Mouse (Mus musculus): ENCODE data around the gene Lpxn. TPM values are rescaled to one million over a fixed set of nuclear protein-coding genes. Genes with fewer than 3 reads are reported as not detected.
A peak's percentile ranks its signal among the peaks of the same experiment; 100 is the strongest.

Lpxn gene
- total RNA-seq, 1 experiment from 2014 or later: 5.2 TPM

DNA sequence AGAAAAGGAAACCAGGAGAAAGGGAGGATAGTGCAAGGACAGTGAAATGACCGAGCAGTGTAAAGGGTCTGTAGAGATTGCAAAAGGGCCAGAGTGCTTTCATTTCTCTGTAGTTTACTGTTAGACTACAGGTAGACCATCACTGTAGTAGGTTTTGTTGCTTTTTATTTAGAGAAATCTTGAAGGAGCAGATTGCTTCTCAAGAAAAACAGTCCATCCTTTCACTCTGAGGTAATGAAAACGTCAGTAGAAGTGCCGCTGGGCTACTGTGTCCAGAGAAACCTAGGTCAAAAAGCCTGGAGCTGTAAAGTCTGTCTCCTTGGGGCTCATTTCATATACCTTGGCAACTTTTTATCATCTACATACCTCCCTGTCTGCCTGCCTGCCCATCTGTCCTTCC is 3.1 kb downstream of the Lpxn start:
- ATAC-seq (replicated peaks in 1 of 2; ENCODE audit: insufficient read depth in 1 of 2, low FRiP score in 2 of 2, low TSS enrichment in 1 of 2, low read depth in 1 of 2, poor library complexity in 2 of 2, severe bottlenecking in 2 of 2): no peak

DNA sequence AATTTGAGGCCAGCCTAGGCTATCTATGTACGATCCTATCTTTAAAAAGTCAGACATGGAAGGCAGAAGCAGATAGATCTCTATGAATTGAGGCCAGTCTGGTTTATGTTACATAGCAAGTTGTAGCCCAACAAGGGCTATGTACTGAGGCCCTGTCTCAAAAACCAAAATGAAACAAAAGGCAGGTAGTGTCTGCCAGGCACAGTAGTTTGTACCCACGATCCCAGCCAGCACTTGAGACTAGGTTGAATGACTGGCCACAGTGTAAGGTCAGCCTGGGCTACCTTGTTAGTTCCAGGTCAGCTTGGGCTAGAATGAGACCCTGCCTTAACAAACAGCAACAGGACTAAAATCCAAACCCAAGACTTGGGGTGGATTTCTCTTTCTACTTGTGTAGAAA is 4.6 kb downstream of the Lpxn start:
- ATAC-seq (replicated peaks in 1 of 2; ENCODE audit: insufficient read depth in 1 of 2, low FRiP score in 2 of 2, low TSS enrichment in 1 of 2, low read depth in 1 of 2, poor library complexity in 2 of 2, severe bottlenecking in 2 of 2): no peak

DNA sequence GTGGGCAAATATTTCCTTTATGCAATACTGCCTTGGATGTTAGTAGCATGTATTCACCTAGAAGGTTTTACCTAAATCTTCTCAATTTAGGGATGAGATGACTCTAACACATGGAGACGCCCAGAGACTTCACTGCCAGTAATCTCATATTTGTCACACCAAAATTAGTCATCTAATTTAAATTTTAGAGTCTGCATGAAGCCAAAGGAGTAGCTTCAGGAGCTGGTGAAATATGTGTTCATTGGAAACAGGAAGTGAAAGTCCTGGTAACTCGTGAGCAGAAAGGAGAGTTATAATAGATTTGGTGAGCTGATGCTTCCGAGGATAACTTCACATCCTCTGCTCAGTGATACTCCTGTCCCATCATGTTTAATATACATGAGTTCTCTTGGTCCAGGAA is 5.1 kb downstream of the Lpxn start:
- no peak for ATAC-seq (replicated peaks in 1 of 2; ENCODE audit: insufficient read depth in 1 of 2, low FRiP score in 2 of 2, low TSS enrichment in 1 of 2, low read depth in 1 of 2, poor library complexity in 2 of 2, severe bottlenecking in 2 of 2)

DNA sequence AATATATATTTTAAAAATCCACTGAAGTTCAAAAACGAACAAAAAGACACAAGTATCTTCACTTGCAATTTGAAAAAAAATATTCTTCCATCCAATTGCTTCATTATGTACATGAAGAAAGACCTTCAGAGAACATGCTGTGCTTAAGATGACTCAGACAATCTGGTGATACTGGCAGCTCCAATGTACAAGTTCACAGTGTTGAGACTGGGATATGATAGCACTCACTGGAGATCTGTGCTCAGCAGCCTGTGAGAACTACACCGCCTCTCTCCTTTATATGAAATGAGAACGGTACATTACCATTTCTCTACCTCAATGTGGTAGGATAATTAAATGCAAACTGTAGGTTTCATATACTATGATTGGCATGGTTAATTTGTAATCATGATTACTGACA is 6.8 kb downstream of the Lpxn start:
- ATAC-seq (replicated peaks in 1 of 2; ENCODE audit: insufficient read depth in 1 of 2, low FRiP score in 2 of 2, low TSS enrichment in 1 of 2, low read depth in 1 of 2, poor library complexity in 2 of 2, severe bottlenecking in 2 of 2): no peak

DNA sequence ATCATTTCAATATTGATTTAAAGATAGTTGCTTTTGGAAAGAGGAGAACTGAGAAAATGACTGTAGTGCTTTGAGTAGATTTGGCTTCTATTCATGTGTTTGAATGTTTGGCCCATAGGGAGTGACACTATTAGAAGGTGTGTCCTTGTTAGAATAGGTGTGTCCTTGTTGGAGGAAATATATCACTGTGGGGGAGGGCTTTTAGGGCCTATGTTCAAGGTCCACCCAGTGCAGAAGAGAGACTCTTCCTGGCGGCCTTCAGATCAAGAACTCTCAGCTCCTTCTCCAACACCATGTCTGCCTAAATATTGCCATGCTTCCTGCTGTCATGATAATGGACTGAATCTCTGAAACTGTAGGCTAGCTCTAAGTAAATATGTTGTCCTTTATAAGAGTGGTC is 8.2 kb downstream of the Lpxn start:
- no peak for ATAC-seq (replicated peaks in 1 of 2; ENCODE audit: insufficient read depth in 1 of 2, low FRiP score in 2 of 2, low TSS enrichment in 1 of 2, low read depth in 1 of 2, poor library complexity in 2 of 2, severe bottlenecking in 2 of 2)

DNA sequence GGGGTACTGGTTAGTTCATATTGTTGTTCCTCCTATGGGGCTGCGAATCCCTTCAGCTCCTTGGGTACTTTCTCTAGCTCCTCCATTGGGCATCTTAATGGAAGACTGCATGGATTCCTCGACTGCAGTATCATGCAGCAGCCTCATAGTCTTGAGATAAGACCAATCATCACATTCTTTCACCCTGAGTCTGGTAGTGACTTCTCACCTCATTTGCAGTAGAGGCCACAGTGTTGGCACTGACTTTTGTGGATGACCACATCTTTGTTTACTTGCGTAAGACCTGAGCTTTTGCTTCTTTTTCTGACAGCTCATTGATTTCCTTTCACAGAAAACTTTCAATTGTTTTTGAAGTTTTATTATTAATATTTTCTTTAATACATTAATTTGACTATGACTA is 9.7 kb downstream of the Lpxn start:
- ATAC-seq (replicated peaks in 1 of 2; ENCODE audit: insufficient read depth in 1 of 2, low FRiP score in 2 of 2, low TSS enrichment in 1 of 2, low read depth in 1 of 2, poor library complexity in 2 of 2, severe bottlenecking in 2 of 2): no peak

DNA sequence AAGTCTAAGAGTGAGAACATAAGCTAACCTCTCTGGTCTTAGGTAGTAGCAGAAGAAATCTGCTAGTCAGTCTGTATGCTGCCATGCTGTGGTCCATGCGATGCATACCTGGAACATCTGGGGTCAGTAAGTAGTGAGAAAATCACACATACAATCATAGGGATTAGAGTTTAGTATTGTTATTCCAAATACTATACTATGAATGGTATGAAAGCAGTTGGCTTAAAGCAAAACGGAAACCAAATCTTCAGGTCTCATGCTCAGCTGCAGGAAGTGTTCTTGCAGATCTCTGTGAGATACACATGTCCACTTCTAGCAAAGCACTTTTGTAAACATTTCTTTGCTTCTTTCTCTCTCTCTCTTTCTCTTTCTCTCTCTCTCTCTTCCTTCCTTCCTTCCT is 10.2 kb downstream of the Lpxn start:
- ATAC-seq (replicated peaks in 1 of 2; ENCODE audit: insufficient read depth in 1 of 2, low FRiP score in 2 of 2, low TSS enrichment in 1 of 2, low read depth in 1 of 2, poor library complexity in 2 of 2, severe bottlenecking in 2 of 2): peak; percentile 64 to 76

DNA sequence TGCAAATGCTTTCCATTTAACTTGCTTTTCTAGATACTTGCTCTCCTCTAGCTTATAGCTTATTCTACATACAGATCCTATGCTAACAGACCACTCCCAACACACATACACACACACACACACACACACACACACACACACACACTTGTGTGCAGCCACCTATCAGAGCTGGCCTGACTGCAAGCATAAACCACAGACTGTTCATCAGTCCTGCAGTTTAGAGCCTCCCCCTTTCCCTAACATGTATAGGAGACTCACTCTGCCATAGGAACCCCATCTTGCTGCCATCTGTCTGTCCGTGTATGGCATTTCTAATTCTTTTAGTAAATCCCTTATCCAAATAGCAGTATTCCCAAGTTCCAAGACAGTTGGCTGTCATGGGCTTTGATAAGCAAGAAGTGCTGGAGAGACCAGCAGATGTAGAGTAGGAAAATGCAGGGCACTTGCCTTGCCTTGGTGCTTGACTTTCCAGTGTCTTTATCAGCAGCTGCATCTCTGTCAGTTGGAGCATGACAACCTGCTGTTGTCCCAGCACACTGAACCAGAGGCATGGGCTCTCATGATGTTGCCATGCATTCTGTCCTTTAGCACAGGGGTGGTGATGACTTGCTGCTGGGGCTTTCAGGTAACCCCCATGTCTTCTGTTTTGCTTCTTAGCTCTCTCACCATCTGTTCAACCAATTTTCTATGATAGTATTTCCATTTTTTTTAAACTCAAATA is 16.8 kb downstream of the Lpxn start:
- ATAC-seq (replicated peaks in 1 of 2; ENCODE audit: insufficient read depth in 1 of 2, low FRiP score in 2 of 2, low TSS enrichment in 1 of 2, low read depth in 1 of 2, poor library complexity in 2 of 2, severe bottlenecking in 2 of 2): no peak

DNA sequence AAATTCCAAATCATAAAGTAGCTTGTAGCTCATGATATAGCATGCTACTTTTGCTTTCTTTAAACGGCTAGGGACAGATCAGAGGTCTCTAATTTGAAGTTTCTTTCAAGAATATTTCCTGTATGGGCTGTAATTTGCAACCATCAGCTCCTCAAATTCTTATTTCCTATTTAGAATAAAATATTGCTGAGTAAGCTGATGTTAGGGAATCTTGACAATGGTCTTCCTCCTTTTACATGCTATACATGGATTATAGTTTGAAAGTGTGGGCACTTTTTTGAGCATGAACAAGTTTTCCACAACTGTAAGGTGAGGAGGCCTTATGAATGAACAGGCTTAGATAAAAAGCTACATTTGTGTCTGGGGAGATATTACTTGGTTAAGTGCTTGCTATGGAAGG is 17.9 kb downstream of the Lpxn start:
- ATAC-seq (replicated peaks in 1 of 2; ENCODE audit: insufficient read depth in 1 of 2, low FRiP score in 2 of 2, low TSS enrichment in 1 of 2, low read depth in 1 of 2, poor library complexity in 2 of 2, severe bottlenecking in 2 of 2): no peak

DNA sequence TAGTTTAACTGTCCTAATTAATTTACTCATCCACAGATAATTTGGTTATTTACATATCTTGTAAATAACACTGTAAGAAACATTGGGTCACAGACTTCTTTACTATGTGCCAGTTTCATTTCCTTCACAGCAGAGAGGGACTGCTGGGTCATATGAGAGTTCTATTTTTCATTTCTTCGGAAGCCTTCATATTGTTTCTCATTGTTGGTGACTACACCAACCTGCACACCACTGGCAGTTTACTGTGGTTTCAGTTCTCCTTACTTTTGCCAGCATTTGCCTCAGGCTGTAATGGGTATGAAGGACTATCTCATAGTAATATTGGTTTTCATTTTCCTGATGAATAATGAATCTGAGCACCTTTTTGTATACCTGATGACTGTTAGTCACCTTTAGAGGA is 22.5 kb downstream of the Lpxn start:
- 0 out of 4 replicates have a peak, but pooled peaks of 1 of the 2 experiments have one; percentile 4 for ATAC-seq (replicated peaks in 1 of 2; ENCODE audit: insufficient read depth in 1 of 2, low FRiP score in 2 of 2, low TSS enrichment in 1 of 2, low read depth in 1 of 2, poor library complexity in 2 of 2, severe bottlenecking in 2 of 2)

DNA sequence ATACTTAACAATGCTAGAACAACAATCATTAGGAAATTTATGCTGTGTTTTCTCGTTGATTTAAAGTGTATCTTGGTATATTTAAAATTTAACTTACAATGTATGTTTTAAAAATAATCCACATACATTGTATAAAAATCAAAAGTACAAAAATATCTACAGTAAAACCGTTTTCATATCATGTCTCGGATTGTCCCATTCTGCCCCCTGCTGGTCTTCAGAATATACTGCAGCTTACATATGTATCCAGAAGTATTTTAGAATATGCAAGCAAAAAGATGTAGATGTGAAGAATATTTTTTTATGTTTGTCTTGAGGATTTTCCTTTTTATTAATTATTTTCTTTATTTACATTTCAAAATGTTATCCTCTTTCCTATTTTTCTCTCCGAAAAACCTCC is 24.4 kb downstream of the Lpxn start:
- ATAC-seq (replicated peaks in 1 of 2; ENCODE audit: insufficient read depth in 1 of 2, low FRiP score in 2 of 2, low TSS enrichment in 1 of 2, low read depth in 1 of 2, poor library complexity in 2 of 2, severe bottlenecking in 2 of 2): peak; percentile 63 to 75; a peak in 2 of 4 replicates

DNA sequence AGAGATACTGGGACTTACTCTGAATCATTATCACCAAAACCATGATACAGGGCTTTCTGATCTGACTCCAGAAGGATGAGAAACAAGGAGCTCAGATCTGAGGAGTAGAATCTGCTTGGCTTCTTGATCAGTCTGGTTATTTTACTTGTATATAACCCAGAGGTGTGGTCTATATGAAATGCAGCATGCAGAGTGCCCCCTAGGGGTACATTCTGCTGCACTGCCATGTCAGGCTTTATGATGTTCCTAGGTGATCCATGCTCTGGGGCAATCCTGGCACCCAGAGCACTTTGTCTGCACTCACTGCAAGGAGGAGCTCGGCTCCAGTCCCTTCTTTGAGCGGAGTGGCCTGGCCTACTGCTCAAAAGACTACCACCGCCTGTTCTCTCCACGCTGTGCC is 28.6 kb downstream of the Lpxn start:
- peak; percentile 53 to 71; a peak in 2 of 4 replicates for ATAC-seq (replicated peaks in 1 of 2; ENCODE audit: insufficient read depth in 1 of 2, low FRiP score in 2 of 2, low TSS enrichment in 1 of 2, low read depth in 1 of 2, poor library complexity in 2 of 2, severe bottlenecking in 2 of 2)

DNA sequence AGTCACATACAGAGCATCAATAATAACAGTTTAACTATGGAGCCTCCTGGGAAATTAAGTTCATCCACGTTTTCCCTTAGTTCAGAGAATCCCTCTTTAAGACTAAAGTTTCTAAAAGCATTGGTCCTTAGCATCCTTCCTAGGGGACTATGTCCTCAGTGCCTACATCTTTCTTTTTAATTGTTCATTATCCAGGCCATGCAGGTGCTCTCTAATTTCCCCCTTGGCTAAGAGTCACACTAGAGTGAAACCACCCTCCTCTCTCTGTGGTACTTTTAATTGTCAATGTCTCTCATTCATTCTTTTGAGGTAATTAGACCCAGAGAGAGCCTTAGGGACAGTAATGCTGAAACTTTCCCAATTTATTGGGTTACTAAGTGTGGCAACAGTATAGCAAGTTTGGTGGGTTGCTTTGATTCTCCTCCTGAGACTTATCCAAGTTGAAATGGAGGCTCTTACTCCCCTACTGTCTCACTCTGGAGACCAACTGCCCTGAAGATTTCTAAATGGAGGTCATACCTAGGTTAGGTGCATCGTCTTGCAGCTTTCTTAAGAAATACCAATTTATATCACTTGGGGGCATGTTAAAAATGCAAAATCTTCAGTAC is 34.9 kb downstream of the Lpxn start:
- ATAC-seq (replicated peaks in 1 of 2; ENCODE audit: insufficient read depth in 1 of 2, low FRiP score in 2 of 2, low TSS enrichment in 1 of 2, low read depth in 1 of 2, poor library complexity in 2 of 2, severe bottlenecking in 2 of 2): no peak

DNA sequence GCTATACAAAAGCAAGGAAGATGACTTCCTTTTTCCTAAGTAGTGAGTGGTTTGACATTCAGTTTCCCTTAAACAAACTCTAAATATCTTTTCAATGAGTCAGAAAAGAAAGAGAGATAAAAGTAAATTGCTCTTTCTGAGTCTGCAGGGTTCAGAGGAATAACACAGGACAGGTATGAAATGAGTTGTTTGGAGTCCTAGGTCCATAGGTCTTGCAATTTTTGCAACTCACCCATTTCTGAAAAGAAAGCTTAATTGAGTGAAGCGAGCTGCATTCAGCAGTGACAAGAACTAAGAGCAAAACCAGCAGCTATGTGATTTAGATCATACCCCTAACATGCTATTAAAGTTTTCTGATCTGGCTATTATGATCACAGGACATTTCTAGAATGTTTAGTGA is 35.6 kb downstream of the Lpxn start:
- no peak for ATAC-seq (replicated peaks in 1 of 2; ENCODE audit: insufficient read depth in 1 of 2, low FRiP score in 2 of 2, low TSS enrichment in 1 of 2, low read depth in 1 of 2, poor library complexity in 2 of 2, severe bottlenecking in 2 of 2)

DNA sequence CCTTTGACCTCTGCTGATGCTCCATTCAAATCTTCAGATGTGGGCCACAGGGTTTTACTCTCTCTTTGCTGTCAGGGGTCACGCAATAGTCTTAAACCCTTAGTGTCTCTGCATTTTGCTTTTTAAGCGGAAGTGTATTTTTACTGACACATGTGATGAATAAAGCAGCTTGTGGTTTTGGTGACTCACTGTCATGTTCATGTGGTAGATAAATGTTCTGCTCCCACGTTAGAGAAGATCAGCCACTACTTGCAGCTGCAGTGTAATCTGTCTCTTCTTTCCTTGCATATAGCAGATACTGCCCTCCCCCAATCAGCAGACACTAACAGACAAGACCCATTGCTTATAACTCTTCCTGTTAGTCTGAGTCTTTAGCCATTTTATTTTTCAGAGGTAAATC is 37.6 kb downstream of the Lpxn start:
- peak; percentile 32 to 78; a peak in 3 of 4 replicates for ATAC-seq (replicated peaks in 1 of 2; ENCODE audit: insufficient read depth in 1 of 2, low FRiP score in 2 of 2, low TSS enrichment in 1 of 2, low read depth in 1 of 2, poor library complexity in 2 of 2, severe bottlenecking in 2 of 2)

DNA sequence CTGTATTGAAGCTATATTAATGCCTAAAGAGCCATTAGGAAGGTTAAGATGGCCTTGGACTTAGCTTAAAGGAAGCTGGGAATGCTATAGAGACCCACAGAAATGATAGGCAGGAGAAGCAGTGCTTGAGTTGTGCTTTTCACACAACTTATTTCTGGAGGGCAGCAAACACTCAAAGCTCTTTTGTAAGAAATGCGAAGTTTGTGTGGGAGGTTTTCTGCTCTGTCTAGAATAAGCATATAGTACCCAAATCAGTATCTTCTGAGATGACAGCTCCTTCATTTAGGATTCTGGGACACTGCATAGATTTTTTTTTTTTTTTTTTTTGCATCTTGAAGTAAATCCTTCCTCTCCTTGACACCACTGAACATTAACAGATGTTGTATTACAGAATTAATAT is 42.5 kb downstream of the Lpxn start:
- ATAC-seq (replicated peaks in 1 of 2; ENCODE audit: insufficient read depth in 1 of 2, low FRiP score in 2 of 2, low TSS enrichment in 1 of 2, low read depth in 1 of 2, poor library complexity in 2 of 2, severe bottlenecking in 2 of 2): no peak

DNA sequence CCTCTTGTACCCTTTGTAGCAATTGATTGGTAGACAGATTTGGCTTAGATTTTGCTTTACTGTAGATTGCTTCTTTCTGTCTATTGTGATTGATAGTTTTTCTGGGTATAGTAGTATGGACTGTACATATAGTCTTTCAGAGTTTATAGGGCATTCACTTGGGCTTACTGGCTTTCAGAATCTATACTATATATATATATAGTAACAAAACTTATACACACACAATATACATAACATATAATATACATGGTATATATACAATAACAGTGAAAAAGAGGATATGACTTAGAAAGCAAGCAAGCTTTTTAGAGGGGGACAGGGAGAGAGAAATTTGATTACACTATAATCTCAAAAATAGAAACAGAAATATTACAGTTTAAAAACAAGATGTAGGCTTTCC is 50.4 kb downstream of the Lpxn start, which contains the start of gene Gm5244:
Gene Gm5244, plus strand, starts transcription at position 301 of the 400 bp plus-strand sequence.
- no peak for ATAC-seq (replicated peaks in 1 of 2; ENCODE audit: insufficient read depth in 1 of 2, low FRiP score in 2 of 2, low TSS enrichment in 1 of 2, low read depth in 1 of 2, poor library complexity in 2 of 2, severe bottlenecking in 2 of 2)

DNA sequence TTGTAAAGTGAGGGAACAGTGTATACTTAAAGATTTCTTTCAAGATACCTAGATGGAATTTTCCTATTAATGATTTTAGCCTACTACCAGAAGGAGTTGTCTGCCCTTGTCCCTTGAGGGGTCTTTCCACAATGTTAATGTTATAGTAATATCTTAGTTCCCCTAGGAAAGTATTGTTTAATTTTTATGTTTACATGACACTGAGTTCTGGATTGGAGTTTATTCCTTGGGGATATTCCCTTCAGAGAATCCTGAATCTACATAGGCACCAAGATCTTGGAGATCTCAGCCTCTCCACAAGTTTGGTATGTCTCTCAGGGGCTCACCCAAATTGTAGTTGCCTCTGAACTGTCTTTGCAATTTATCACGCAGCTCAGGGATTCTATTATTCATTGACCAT is 61.0 kb downstream of the Lpxn start, which contains the start of gene Olfr1444:
Gene Olfr1444, plus strand, starts transcription at position 301 of the 400 bp plus-strand sequence.
- no peak for ATAC-seq (replicated peaks in 1 of 2; ENCODE audit: insufficient read depth in 1 of 2, low FRiP score in 2 of 2, low TSS enrichment in 1 of 2, low read depth in 1 of 2, poor library complexity in 2 of 2, severe bottlenecking in 2 of 2)

All from hematopoietic stem cell, adult 5-6 weeks (primary cell).